Mouse (Mus musculus) cerebellum, adult (tissue): ENCODE data around the gene Slc45a1.

Source experiments
- ATAC-seq: cut with Nextera tagmentation; 2 replicates; pipeline ENCODE4 v1.9.2; 2017; ENCODE audit warnings: mild to moderate bottlenecking, moderate library complexity, mixed read lengths; ENCODE audit not compliant: insufficient number of reproducible peaks, low FRiP score, low TSS enrichment

Slc45a1 gene

GRCm38 (mm10) chr4:150582966-150583776 is 68.8 kb downstream of the Slc45a1 start:
- peak; percentile 67 for ATAC-seq

- ATAC-seq, result no peak
Observed at GRCm38 (mm10) chr4:150581931-150582723, 69.8 kb downstream of the Slc45a1 start.
